Mouse (Mus musculus) embryonic facial prominence, embryonic 11.5 days (tissue): ENCODE results near the gene Hspa12b. TPM values are rescaled to one million over a fixed set of nuclear protein-coding genes. Genes with fewer than 3 reads are reported as not detected.

Source experiments
- ATAC-seq: fragments of 200-750 bp; cut with Nextera tagmentation; replicated peaks from 2 replicates; pipeline ENCODE4 v1.8.0; 2017; ENCODE audit warnings: low read depth; ENCODE audit not compliant: insufficient number of reproducible peaks, low FRiP score, low TSS enrichment
- DNase-seq: peaks from one replicate; pipeline ENCODE4 v3.0.0-alpha.2; 2015; ENCODE audit warnings: low spot score
- H3K27ac ChIP-seq: fragments of 300-500 bp; sonication (generic); replicated peaks from 2 replicates; pipeline ENCODE4 v1.5.1; 2014; ENCODE audit warnings: mild to moderate bottlenecking, low read depth, low read length, control low read depth
- H3K27me3 ChIP-seq: fragments of 300-500 bp; sonication (generic); 2 replicates; pipeline ENCODE4 v1.6.1; 2014; ENCODE audit warnings: mild to moderate bottlenecking, low read length, moderate library complexity, mixed read lengths; ENCODE audit not compliant: control insufficient read depth, insufficient read depth
- H3K36me3 ChIP-seq: fragments of 300-500 bp; sonication (generic); replicated peaks from 2 replicates; pipeline ENCODE4 v1.6.1; 2014; ENCODE audit warnings: low read depth, mild to moderate bottlenecking, low read length, moderate library complexity, mixed read lengths; ENCODE audit not compliant: control insufficient read depth, insufficient read depth
- H3K4me1 ChIP-seq: fragments of 300-500 bp; sonication (generic); 2 replicates; pipeline ENCODE4 v1.6.1; 2014; ENCODE audit warnings: low read length, mixed read lengths; ENCODE audit not compliant: control insufficient read depth, insufficient read depth
- H3K4me2 ChIP-seq: fragments of 300-500 bp; sonication (generic); 2 replicates; pipeline ENCODE4 v1.6.1; 2014; ENCODE audit warnings: low read depth, mild to moderate bottlenecking, control low read depth, low read length, moderate library complexity
- H3K4me3 ChIP-seq: fragments of 300-500 bp; sonication (generic); 2 replicates; pipeline ENCODE4 v1.5.1; 2014; ENCODE audit warnings: low read depth, low read length, control low read depth
- H3K9ac ChIP-seq: fragments of 300-500 bp; sonication (generic); replicated peaks from 2 replicates; pipeline ENCODE4 v1.6.1; 2014; ENCODE audit warnings: mild to moderate bottlenecking, control low read depth, low read length
- H3K9me3 ChIP-seq: fragments of 300-500 bp; sonication (generic); replicated peaks from 2 replicates; pipeline ENCODE4 v1.6.1; 2016; ENCODE audit warnings: mild to moderate bottlenecking, low read length, inconsistent platforms, mixed read lengths; ENCODE audit not compliant: control insufficient read depth
- WGBS: fragments of 180-500 bp; shearing (Covaris S2); extraction: QIAGEN DNeasy Blood & Tissue Kit; methylation state at CpG from one replicate; pipeline ENCODE4 v1.1.7; 2014; 5-methylcytosine and 5-hydroxymethylcytosine counted together
- polyA plus RNA-seq: library from polyadenylated mRNA; unstranded; fragments of >200 nt; fragmentation: Nextera tagmentation; extraction: Ambion mirVana; gene quantifications from 2 replicates; pipeline ENCODE4 v1.2.1, GENCODE M21; 2014

Hspa12b gene
- 6.3 and 6.6 TPM in 2 replicates for polyA plus RNA-seq

DNA sequence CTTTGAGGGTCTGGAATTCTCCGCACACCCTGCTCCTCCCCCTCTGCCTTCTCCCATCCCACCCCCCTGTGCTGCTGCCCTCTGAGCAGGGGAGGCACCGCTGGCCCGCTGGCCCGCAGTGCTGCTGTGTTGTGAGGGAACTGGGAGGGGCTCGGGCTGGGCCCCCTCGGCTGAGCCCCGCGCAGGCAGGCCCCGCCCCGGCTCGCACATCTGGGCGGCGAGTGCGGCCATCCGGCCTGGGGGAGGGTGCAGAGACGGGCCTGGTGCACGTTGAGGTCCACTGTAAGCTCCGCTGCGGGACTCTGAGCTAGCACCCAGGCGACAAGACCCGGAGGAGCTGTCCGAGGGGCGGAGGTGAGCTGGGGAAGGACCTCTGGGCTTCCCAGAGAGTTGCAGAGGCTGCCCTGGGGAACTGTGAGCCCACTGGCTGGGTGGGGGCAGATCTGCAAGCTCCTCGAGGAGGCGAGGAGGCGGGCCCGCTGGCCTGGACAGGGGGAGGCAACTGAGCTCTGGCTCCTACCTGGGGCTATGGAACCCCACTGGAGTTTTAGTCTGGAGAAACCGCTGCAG is at the start of gene Hspa12b:
Gene Hspa12b (plus strand): TSS at position 120 of the 570 bp plus-strand sequence.
- peak within 1 kb of the TSS; percentile 65 for H3K4me3 ChIP-seq
- DNase-seq: peak; percentile 84
- peaks cover 6% of the 10 kb centered on the region for H3K4me1 ChIP-seq
- H3K9me3 ChIP-seq: no peaks in the 10 kb centered on the region
- H3K36me3 ChIP-seq: no peaks in the 10 kb centered on the region; the same call in 1 of the 2 replicates
- peak; percentile 94 for ATAC-seq
- peak within 1 kb of the TSS; percentile 88 for H3K4me2 ChIP-seq
- H3K27me3 ChIP-seq: no peaks in the 10 kb centered on the region
- 0% methylated on average over 24 of the region's 28 CpGs for WGBS
- H3K27ac ChIP-seq: peak within 1 kb of the TSS; percentile 79
- H3K9ac ChIP-seq: peak within 1 kb of the TSS; percentile 90

DNA sequence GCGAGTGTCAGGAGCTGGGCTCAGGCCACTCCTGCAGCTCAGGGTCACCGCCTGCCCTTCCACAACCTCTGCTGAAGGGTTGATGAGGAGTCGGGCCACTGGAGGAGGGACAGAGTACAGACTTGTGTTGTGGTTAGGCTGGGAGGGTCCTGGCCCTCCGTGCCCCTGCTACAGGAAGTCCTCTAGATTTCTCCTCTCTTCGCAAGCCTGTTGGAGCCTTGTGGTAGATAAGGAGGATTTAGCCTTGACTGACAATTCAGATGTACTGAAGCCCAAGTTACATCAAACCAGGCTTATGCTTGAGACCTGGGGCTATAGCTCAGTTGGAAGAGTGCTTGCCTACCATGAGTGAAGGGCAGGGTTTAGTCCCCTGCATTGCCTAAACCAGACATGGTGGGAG is 46.6 kb upstream of the Hspa12b start:
- no peak for DNase-seq
- Histone ChIP-seq H3K4me1 (no peaks in the 10 kb centered on the region), H3K9me3 (no peaks in the 10 kb centered on the region), H3K27ac (no peak overlapping the region), H3K27me3 (no peaks in the 10 kb centered on the region), H3K9ac (no peak overlapping the region), H3K36me3 (no peaks in the 10 kb centered on the region), H3K4me2 (no peak overlapping the region), H3K4me3 (no peak overlapping the region)
- WGBS: 70% methylated on average over 5 of the region's 5 CpGs
- ATAC-seq: no peak

DNA sequence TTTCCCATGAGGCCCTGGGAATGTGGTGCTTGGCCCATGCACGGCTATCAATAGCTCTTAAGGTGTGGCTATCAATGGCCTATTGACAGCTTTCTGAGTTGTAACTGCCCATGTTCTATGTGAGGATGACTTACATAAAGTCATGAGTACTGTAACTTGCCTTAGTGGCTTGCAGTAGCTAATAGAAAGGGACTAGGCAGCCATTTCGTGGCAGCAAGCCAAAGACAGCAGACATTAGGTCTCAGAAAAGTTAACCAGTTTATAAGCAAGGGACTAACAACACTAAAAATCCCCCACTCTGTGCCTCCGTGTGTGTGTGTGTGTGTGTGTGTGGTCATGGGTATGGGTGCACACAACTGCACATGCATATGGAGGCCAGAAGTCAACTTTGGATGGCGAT is 42.9 kb upstream of the Hspa12b start:
- H3K27me3 ChIP-seq: no peaks in the 10 kb centered on the region
- H3K9ac ChIP-seq: no peak overlapping the region
- no peak overlapping the region for H3K27ac ChIP-seq
- no peak overlapping the region for H3K4me2 ChIP-seq
- no peak for DNase-seq
- H3K4me3 ChIP-seq: no peak overlapping the region
- 91% methylated on average over 4 of the region's 4 CpGs for WGBS
- no peaks in the 10 kb centered on the region for H3K9me3 ChIP-seq
- no peak for ATAC-seq
- H3K36me3 ChIP-seq: no peaks in the 10 kb centered on the region
- no peaks in the 10 kb centered on the region for H3K4me1 ChIP-seq

DNA sequence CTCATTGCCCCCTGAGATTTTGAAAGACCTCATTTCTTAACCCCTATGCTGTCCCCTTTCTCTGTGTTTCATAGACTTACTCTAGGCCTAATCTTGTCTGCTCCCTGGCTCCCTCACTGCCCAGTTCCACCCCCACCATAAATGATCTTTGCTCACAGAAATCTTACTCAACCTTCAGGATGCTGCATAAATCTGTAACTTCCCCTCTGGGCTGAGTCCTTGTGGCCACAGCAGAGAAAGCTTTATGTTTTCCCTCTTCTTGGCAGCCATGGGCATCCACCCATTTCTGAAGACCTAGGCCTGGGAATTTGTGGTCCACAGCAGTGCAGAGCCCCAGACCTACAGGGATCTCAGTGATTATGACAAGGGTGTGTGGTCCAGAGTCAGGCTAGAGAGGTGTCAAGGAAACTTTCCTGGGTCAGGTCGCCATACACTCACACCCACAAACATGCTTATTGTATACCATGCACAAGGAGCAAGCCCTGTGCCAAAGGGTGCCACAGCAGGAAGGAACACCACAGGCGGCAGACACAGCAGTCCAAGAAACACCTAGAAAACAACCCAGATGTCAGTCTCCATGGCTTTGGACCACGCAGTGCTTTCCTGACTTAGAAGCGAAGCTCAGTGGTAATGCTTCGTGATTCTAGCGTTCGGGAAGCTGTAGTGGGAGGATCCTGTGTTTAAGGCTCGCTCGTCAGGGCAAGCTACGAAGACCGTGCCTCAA is 40.3 kb upstream of the Hspa12b start, which contains the start of gene Siglec1:
Gene Siglec1 (minus strand): TSS at position 99 of the 724 bp plus-strand sequence.
- no peak within 1 kb of the TSS for H3K4me3 ChIP-seq
- DNase-seq (no peak), ATAC-seq (no peak)
- no peaks in the 10 kb centered on the region for H3K9me3 ChIP-seq
- H3K4me1 ChIP-seq: no peaks in the 10 kb centered on the region
- no peak within 1 kb of the TSS for H3K27ac ChIP-seq
- no peak within 1 kb of the TSS for H3K9ac ChIP-seq
- no peaks in the 10 kb centered on the region for H3K27me3 ChIP-seq
- WGBS: 86% methylated on average over 11 of the region's 11 CpGs
- H3K36me3 ChIP-seq: no peaks in the 10 kb centered on the region
- H3K4me2 ChIP-seq: no peak within 1 kb of the TSS

DNA sequence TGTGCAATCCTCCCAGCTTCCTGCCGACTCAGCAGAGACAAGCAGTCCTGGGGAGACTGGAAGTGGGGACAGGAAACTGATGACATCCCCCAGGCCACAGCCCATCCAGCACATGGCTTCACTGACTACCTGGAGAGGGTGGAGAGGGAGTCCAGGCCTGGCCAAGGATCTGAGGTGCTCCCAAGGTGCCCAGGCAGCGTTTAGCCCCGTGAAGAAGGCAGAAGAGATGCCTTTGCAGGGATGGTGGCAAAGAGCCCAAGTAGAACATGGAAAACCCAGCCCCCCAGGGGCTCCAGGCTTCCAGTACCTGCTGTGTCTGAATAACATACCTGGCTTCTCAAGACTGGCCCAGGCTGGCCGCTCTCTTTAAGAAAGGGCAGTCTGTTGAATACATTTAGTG is 38.5 kb upstream of the Hspa12b start:
- H3K36me3 ChIP-seq: no peaks in the 10 kb centered on the region
- H3K9me3 ChIP-seq: no peaks in the 10 kb centered on the region
- H3K4me1 ChIP-seq: no peaks in the 10 kb centered on the region
- no peak overlapping the region for H3K4me3 ChIP-seq
- ATAC-seq (no peak), DNase-seq (no peak)
- WGBS: 84% methylated on average over 4 of the region's 4 CpGs
- H3K27me3 ChIP-seq: no peaks in the 10 kb centered on the region
- H3K9ac ChIP-seq: no peak overlapping the region
- H3K4me2 ChIP-seq: no peak overlapping the region
- H3K27ac ChIP-seq: no peak overlapping the region

DNA sequence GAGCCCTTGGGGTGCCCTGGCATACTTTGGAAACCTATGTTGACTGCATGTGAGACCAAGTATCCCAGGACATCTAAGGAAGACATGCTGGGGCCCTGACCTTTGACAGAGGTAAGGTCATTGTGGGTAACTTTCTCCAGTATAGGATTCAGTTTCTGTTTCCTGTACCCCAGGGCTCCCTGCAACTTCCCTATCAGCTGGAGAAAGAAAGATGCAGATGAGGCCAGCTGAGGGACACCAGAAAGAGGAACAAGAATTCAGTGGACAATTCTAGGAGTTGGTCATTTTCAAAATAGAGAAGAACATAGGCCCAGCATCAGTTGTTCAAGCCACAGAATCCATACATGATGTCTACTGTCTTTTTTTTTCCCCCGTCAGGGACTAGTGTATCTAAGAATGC is 37.4 kb upstream of the Hspa12b start:
- Histone ChIP-seq H3K27ac (no peak overlapping the region), H3K4me2 (no peak overlapping the region), H3K9me3 (no peaks in the 10 kb centered on the region), H3K27me3 (no peaks in the 10 kb centered on the region), H3K4me3 (no peak overlapping the region), H3K4me1 (no peaks in the 10 kb centered on the region), H3K9ac (no peak overlapping the region), H3K36me3 (no peaks in the 10 kb centered on the region)
- 88% methylated on average over 1 of the region's 1 CpGs for WGBS
- DNase-seq (no peak), ATAC-seq (no peak)

DNA sequence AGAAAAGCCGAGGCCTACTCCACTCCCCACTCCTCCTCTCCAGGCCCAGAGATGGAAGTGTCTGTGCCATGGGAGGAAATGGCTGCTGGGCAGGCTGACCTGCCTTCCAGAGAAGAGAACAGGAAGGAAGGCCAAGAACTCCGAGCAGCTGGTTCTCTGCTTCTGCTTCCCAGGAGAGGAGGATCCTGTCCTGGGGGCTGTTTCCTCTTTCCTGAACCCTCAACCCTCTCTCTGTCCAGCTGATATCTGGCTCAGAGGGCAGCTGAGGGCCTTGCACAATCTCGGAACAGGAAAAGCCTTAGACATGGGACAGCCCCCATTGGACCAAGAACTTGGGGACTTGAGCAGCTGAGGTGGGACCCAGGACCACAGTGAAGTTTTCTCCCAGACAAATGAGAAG is 36.2 kb upstream of the Hspa12b start:
- Histone ChIP-seq H3K4me1 (no peaks in the 10 kb centered on the region), H3K27ac (no peak overlapping the region), H3K27me3 (no peaks in the 10 kb centered on the region), H3K9ac (no peak overlapping the region), H3K36me3 (no peaks in the 10 kb centered on the region), H3K9me3 (no peaks in the 10 kb centered on the region), H3K4me2 (no peak overlapping the region), H3K4me3 (no peak overlapping the region)
- WGBS: 61% methylated on average over 3 of the region's 3 CpGs
- ATAC-seq: no peak
- DNase-seq: no peak

DNA sequence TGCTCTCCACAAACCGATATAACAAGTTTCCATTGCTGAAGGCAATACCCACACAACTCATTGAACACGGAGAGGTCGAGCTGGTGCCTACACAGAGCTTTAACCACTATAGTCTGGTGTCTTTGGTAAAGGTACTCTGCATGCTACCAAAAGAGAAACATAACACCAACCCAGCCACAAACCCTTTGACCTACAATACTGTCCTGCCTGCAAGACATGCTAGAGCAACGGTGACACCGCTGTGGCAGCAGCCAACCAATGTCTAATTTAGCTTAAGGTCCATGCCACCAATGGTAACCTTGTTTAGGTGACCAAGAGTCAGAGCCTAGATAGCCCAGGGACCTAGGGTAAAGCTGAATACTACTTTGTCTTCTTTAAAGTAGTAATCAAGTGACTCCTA is 33.5 kb upstream of the Hspa12b start:
- no peaks in the 10 kb centered on the region for H3K27me3 ChIP-seq
- H3K36me3 ChIP-seq: no peaks in the 10 kb centered on the region
- no peaks in the 10 kb centered on the region for H3K9me3 ChIP-seq
- DNase-seq (no peak), ATAC-seq (no peak)
- no peak overlapping the region for H3K9ac ChIP-seq
- no peak overlapping the region for H3K4me2 ChIP-seq
- H3K4me3 ChIP-seq: no peak overlapping the region
- 87% methylated on average over 5 of the region's 5 CpGs for WGBS
- no peak overlapping the region for H3K27ac ChIP-seq
- no peaks in the 10 kb centered on the region for H3K4me1 ChIP-seq
